Mouse (Mus musculus): ENCODE measurements around the gene Hecw2.

The Hecw2 gene

DNA sequence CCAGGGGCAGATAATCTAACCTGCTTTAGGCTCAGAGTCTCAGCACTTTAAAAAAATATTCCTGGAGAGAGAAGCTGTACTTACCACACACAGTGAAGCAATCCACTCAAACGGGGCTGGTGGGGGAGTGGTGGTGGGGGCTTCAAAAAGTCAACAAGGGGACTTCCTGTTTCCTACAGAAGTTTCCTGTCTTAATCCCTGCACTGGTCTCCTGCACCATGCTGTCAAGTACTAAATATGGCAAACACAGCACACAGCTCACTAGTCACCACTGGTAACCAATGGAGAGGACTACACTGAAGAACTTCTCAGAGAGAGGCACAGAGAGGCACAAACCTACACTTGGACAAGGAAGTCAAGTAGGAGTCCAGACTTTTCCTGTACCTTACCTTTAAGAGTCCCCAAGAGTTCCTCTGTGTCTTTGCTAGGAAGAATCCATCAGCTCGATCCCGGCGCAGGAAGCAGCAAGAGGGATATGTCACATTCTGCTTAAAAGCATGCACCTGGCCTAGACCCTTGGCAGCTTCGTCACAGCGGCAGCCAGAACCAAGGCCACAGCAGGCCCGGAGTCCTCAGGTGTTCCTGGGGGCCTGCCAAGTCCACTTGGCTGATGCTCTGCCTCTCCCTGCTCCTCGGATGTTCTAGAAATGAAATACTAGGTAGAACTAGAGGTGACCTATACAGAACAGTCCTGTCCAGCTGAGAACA lies 217.0 kb downstream of the Hecw2 start:
- no peak for DNase-seq

DNA sequence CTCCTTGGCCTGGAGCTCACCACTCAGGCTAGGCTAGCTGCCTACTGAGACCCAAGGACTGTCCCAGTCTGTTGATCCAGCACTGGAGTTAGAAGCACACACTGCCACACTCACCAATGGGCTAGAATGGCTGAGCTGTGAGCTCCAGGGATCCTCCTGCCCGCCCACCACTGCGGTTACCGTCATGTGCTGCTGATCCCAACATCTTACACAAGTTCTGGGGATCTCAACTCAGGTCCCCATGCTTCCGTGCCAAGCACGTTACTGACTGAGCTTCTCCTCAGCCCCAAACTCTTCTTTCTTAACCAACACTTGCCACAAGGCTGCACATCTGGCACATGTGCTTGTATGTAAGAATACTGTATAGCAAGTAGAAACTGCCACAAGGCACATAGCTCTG lies 218.2 kb downstream of the Hecw2 start:
- no peak for DNase-seq

DNA sequence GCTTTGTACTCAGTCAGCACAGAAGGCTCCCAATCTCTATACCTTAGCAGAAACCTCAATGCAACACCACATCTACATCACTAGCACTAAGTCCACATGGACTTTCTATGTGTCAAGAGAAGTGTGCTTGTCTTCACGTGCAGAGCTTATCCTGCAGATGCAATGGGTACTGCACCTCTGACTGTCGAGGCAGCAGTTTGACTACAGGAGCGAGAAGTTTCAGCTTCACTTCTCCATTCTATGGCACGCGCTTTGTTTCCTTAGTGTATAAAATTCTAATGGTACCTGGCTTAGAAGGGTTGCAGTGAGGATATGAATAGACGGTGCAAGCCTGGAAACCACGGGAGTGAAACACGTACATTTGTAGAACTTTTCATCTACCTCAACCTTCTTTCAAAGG lies 218.9 kb downstream of the Hecw2 start:
- DNase-seq: no peak

DNA sequence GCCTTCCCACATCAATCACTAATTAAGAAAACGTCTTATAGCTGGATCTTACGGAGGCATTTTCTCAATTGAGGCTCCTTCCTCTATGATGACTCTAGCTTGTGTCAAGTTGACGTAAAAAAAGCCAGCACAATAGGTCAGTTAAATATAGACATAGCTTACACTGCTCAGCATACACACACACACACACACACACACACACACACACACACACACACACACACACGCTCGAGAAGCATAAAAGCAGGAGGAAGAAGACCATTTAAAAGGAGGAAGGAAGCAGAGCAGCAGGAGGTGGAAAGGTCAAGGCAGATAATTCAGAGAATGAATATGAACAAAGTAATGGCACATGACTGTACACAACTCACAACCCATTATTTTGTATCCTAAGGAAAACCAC lies 220.0 kb downstream of the Hecw2 start:
- DNase-seq: no peak

DNA sequence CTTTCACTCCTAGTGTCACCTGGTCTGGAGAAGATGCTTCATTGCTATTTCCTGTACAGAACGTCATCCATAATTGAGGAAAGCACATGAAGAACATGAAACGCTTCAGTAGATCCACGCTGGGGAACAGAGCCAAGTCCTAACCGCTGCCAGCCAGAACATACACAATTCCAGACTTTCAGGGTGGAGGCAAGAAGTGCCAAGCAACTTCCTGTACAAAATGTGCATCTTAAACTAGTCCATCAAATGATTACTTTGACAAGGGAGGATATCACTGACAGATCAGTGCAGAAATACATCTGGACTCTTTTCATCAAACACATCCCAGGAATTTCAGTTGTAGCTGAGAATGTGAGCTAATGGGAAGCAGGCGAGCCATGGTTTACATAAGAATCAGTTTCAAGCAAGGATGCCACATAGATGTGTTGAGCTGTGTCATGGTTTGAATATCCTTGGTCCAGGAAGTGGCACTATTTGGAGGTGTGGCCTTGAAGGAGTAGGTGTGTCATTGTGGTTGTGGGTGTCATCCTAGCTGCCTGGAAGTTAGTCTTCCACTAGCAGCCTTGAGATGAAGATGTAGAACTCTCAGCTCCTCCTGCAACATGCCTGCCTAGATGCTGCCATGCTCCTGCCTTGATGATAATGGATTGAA lies 224.5 kb downstream of the Hecw2 start:
- no peak for DNase-seq

DNA sequence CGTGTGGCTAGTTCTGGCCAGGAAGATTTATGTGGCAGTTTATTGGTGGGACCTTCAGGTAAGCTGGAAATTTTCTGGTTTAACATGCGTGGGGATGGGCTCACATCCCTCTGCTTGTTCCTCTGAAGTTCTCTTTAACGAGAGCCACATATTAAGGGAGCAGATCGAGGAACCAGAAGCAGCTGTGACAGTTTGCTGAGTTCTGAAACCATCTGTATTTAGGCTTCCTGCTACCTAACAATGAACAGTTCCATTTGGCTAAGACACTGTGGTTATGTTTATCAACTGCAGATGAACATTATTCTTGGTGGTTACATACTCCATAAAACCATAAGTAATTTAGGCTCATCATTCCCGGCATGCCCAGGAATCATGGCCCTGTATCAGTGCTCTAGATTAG lies 242.6 kb downstream of the Hecw2 start:
- no peak for DNase-seq

DNA sequence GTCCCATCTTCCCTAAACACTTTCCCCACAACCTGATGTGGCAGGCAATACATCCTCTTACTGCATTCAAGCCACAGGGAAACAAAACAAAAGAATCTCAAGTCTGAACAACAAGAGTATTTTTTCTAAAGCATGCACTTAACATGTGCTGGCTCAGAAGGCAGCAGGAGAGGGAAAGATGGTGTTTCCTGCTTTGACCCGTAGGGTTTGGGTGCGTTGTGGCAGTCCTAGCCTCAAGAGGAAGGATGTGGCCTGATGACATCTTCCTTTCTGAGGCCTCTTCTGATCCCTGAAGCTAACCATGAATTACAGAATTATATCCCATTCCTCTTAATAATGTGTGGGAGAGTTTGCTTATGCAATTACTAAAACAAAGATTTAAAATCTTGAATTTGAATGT lies 249.2 kb downstream of the Hecw2 start:
- DNase-seq: no peak

DNA sequence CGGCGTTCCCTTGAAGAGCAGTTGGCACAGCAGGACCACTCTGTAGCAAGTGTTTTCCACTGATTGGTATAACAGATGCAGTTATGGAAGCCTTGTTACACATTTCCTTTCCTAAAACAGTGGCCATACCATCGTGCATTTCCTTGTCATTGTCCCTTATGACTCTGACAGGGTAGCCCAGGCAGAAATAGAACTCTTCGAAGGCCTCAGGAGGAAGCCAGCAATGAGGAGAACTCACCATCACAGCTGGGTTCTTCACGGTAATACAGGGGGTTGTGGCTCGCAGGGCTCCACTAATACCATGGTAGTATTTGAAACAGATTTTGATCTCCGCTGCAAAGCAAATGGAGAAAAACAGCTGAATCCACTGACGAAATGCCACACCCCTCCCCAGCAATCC lies 252.5 kb downstream of the Hecw2 start:
- no peak for DNase-seq

DNA sequence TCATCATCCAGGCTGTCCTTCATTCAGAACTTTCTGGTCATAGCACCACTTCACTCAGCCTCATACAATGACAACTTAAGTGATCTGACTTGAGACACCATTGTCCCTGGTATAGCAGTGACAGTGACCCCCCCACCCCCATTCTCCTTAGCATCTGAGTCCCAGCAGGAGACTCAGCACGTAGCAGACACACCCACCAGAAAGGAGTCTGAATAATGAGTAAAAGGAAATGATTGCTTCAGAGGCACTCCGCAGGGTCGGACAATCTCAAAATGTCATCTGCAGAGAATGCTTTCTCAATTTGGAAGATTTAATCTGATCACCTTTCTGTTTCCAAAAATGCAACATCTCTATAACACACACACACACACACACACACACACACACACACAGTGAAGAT lies 253.4 kb downstream of the Hecw2 start:
- DNase-seq: no peak

DNA sequence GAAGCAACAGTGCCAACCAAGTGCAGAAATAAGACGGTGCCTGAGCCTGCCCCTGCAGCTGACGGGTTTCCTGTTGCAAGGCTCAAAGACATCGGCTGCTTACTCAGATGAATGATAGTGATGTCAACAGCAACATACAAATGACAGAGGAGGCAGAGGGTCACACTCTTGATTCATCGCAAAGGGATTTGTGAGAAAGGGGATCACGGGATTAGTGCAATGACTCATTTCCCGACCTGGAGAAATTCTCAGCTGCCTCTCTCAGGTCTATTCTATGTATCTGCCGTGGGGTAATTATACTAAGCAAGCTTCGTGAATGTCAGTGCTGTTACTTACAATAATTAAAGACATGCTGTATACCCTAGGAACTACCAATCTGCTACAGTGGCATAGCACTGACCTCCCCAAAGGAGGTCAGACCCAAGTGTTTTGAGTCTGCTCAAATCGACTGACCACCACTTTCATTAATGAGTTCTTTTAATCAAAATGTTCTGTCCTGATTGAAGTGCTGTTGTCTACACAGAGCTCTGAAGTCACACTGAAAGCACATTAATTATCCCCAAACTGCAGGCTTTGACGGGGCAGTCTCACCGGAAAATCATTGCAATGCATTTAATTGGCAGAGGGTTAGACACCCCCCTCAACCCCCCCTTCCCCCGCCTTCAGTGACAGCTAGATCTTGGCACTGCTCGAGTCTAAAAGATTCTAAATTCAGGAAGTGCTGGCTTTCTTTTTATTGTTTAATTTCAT lies 254.5 kb downstream of the Hecw2 start:
- no peak for DNase-seq

DNA sequence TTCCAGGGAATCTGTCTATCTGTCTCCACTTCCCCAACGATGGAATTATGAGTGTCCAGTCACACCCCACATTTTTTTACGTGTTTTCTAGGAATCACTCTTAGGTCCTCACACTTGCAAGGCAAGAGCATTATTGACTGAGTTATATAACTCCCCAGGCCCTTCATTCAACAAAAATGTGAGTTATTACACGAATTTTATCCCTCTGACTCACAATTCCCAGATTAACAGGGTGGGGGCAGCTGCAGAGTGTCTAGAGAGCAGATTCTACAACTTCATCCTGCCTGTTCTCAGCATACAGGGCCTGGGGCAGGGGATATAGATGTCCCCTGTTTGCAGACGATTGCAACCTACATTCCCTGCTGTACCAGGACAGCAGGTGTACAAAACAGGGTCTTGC lies 255.7 kb downstream of the Hecw2 start:
- DNase-seq: no peak

DNA sequence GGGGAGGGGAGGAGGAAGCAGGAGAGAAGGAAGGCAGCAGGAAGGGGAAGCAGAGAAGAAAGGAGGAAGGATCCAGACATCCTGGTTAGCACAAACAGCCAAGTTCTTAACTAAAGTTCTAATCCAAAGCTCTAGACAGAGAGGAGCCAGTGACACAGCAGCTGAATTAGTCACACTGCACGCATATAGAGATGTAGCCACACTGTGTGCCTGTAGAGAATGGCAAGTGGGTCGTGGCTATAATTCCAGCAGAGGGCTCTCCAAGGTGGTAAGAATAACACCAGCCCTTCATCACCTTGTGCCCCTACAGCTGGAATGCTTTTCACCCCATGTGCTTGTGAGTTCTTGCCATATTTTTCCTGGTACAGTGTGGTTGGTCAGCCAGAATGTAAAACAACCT lies 261.7 kb downstream of the Hecw2 start:
- no peak for DNase-seq

DNA sequence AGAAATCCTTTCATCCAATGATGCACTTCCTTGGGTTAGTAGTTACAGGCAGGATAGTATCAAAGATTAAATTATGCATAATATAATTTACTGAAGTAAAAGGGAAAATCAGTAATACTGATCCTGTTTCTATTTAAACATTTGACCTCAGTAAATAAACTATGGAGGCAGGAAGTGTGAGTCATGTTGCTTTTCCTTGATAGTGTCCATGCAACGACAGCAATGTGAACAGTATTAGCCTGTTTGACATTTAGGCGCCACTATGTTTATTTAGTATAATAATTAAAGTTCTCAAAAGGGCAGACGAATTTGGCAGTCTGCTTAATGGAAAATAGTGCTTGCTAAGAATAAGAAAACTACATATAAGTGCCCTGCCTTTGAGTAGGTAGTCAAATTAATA lies 263.7 kb downstream of the Hecw2 start:
- no peak for DNase-seq

DNA sequence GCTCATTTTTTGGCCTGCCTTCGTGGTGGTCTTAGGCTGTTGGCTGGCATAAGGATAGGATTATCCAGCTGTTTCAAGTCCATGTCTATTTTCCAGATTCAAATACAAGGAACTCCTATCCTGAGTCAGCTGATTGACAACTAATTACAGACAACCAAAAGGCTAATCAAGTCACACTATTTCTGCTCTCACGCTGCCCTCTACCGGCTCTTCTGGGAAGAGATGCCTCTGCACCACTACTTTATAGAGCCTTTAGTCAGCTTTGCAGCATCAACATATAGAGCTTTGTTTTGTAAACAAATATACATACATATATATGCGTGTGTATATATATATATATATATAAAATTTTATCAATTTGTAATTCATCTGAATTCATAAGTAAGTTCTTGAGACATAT lies 267.4 kb downstream of the Hecw2 start:
- DNase-seq: no peak

DNA sequence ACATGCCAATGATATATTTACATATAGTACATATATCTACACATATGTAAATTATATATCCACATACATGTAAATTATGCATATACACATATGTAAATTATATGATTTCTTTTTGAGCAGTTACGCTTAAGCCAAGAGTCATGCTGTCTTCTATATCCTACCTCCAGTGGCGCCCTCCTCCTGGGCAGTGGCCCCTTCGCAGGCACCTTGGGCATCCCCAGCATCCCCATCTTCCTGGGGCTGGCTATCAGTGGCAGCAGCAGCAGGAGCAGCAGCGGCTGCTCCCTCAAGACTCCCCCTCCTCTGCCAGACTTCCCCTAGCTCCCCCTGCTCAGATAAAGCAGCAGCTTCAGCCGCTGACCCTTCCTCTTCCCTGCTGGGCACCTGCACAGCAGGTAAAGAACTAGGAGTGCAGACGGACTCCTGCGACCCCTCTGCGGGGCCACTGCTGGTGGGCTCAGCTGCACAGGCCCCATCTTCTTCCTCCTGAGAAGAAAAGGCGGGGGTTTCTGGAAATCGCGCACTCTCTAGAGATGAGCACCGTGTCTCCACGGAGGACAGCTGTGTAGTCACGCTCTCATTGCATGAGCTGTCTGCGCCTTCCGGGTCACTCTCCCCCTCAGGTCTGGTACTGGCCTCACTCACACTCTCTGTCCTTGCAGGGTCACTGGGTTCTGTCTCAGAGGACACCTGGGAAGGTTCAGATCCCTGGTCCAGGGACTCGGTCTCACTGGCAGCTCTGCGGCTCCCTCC lies 269.6 kb downstream of the Hecw2 start:
- no peak for DNase-seq

DNA sequence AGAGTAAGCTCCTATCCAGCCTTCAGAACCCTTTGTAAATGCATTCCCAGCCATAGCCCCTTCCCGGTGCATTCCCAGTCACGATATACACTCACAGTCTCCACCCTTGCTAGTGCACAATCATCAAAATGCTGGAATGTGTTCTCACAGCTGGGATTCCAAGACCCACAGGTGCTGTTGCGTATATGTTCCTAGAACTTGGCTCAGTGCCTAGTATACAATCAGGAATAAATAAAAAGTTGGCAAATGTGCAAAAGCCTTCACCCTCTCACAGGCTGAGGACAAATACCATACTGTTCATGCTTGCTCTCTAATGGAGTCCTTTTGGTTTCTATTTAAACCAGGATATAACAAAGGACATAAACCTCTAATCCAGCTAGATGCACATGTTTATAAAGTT lies 283.1 kb downstream of the Hecw2 start:
- no peak for DNase-seq

DNA sequence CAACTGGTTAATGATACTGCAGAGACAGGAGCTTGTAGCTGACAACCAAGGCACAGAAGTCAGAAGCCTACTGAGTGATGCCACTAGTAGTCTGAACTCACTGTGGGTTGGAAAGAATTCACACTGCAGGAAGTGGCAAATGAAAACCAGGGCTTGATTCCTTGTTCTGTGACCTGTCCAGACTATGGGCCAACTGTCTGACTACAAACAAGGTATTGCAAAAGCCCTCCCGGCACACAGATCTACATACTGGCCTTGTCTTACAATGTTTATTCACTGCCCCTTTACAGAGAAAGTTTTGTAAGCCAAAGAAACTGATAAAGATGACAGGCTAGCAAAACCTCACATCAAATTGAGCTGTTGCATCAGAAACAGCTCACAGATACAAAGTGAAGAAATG lies 284.7 kb downstream of the Hecw2 start:
- no peak for DNase-seq

DNA sequence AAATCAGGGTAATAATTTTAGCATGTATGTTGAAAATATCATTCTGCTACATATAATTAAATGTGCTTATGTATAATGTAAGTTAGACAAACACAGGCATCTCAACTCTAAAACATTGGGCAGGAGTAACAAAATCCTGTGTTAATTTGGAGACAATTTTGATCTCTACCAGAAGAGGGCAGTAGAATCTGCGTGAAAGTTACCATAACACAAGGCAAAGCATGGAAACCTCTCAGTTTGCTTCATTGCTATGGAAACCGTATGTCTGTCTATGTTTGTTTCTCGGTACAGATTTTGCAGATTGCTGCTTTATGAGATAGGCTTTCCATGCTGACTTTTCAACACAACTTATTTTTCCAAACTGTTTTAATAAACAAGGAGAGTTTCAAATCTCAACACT lies 285.9 kb downstream of the Hecw2 start:
- no peak for DNase-seq

DNA sequence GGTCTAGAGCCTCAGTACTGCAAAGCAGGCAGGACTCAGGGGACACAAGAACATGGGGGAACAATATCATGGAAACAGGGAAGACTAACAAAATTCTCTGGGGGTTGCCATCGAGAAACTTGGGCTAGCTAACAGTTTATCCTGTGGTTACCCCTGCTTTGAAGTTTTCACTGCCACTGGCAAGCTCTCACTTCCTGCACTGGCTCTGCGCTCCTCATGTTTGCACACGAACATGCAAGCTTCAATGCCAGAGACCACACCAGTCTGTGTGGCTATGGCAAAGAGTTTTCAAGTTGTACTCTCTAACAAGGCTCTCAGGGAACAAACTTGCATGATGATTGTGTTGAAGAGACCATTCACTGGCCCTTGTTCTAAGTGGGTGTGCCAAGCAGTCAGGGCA lies 288.8 kb downstream of the Hecw2 start:
- DNase-seq: no peak

DNA sequence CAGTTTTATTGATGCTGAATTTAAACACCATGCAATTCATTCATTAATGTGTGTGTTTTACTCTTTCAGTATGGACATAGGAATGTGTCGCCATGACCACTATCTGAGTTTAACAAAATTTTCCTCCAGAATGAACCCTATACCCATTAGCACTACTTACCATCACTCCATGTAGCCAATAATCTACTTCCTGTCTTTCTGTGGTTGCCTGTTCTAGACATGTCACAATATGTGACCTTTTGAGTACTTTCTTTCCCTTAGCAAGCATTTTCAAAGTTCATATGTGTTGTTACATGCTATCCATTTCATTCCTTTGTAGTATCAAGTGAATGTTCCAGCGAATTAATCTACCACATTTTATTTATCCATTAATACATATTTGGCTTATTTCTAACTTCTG lies 294.6 kb downstream of the Hecw2 start:
- DNase-seq: no peak

DNA sequence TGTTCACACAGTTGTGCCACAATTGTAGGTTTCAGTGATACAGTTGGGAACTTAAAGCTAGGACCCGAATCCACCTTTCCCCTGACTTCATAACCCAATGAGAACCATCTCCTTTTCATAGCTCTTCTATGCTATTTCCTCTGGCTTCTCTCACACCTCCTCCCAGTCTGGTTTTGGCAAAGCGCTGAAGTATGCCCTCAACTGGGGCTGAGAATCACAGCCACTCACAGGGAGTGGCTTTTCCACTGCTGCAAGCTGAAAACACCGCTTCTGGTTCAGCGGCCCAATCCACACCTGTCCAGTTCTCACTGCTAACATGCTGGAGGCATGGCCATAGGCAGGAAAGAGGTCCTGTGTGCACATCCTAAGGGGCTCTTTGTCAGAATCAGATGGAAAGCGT lies 300.7 kb downstream of the Hecw2 start:
- no peak for DNase-seq

DNA sequence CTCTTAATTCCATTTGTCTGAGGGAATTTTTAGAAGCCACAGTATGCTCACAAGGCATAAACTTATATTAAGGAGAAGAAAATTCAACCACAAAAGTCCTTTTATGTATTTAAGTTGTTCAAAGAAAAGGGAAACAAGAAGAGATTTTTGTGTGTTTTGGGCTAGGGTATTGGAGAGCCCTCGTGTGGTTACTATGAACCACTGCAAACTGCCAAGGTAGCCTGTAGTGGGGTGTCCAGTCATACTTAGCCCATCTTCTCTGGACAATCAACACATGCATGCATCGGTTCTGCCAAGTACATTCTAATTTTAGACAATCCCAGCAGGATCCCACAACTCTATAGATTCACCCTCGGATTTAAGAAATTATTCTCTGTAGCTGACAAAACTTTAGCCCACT lies 304.6 kb downstream of the Hecw2 start:
- DNase-seq: no peak

DNA sequence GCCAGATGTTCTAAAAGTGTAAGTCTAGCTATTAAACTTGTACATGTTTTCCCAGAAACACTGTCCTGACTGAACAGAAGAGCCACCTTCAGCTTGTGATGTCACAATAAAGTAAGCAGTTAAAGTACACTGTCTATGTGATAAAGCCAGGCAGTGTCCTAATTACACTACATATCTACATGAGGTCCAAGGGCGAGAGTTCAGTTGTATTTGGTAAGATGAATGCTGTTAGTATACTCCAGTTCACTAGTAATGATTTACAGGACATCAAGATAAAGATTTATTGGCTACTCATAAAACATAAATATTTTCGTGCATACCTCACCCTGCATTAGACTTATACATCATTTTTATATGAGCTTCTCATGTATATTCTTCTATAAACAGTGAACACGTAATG lies 305.2 kb downstream of the Hecw2 start:
- DNase-seq: no peak

DNA sequence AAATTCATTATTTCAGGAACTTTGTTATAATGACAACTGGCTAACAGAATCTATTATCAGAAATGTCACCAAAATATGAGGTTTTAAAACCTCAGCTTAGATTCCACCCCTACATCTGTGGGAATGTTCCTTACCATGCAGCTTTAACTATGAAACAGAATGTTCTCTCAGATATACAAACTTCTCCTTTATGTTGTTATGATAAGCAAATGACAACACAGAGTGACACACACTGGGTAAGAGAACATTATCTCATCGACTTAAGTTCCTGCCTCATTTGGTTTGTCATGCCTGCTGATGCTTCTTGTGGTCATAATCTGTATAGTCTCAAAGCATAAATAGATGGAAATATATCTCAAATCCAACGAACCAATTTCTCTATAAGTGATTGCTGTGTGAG lies 312.5 kb downstream of the Hecw2 start:
- no peak for DNase-seq
